In genomic region chr5:57717906-57718875, GRCm38 (mm10) we compare ENCODE assay signal across 8 mouse cellular contexts. TPM values are rescaled to one million over a fixed set of nuclear protein-coding genes. Genes with fewer than 3 reads are reported as not detected.
A peak's percentile ranks its signal among the peaks of the same experiment; 100 is the strongest.
DNase-seq lines count a peak whose midpoint lies in the region; ATAC-seq and TF ChIP-seq lines count a peak whose summit lies in the region.

Gene Pcdh7, plus strand, starts transcription at chr5:57717967.

- TF ChIP-seq POLR2A in brain, embryonic 14.5 days (IDR thresholded peaks at IDR 0.05; ENCODE audit: borderline replicate concordance, extremely low read depth, insufficient read depth, insufficient read length, poor library complexity, severe bottlenecking) = peak; percentile 35; the same call in 1 of the 2 replicates

- H3K9ac ChIP-seq in kidney, postnatal 0 days (ENCODE audit: low read depth, low read length) = peak within 1 kb of the TSS; percentile 60
- peak within 1 kb of the TSS; percentile 72 for H3K9ac ChIP-seq in liver, embryonic 13.5 days
- H3K9ac ChIP-seq in neural tube, embryonic 12.5 days = peak within 1 kb of the TSS; percentile 71

- H3K4me1 ChIP-seq in heart, embryonic 10.5 days = 0 out of 2 replicates have a peak, but pooled peaks cover 4% of the 10 kb centered on the region
- H3K4me1 ChIP-seq in kidney, postnatal 0 days (replicated peaks; ENCODE audit: insufficient read depth, low read length) = peaks cover 12% of the 10 kb centered on the region; the same call in 1 of the 2 replicates
- peaks cover 66% of the 10 kb centered on the region for H3K4me1 ChIP-seq in liver, embryonic 13.5 days (replicated peaks)
- H3K4me1 ChIP-seq in neural tube, embryonic 12.5 days = peaks cover 19% of the 10 kb centered on the region; the same call in 1 of the 2 replicates

- H3K4me2 ChIP-seq in kidney, postnatal 0 days (ENCODE audit: low read length) = peak within 1 kb of the TSS; percentile 82
- peak within 1 kb of the TSS; percentile 96 for H3K4me2 ChIP-seq in liver, embryonic 13.5 days
- peak within 1 kb of the TSS; percentile 87 for H3K4me2 ChIP-seq in neural tube, embryonic 12.5 days (replicated peaks)

- H3K27ac ChIP-seq in heart, embryonic 10.5 days = peak within 1 kb of the TSS; percentile 96
- H3K27ac ChIP-seq in kidney, postnatal 0 days = peak within 1 kb of the TSS; percentile 72
- H3K27ac ChIP-seq in liver, embryonic 13.5 days = peak within 1 kb of the TSS; percentile 29; the same call in 1 of the 2 replicates
- peak within 1 kb of the TSS; percentile 59; the same call in 1 of the 2 replicates for H3K27ac ChIP-seq in neural tube, embryonic 12.5 days

- ATAC-seq in erythroid progenitor cell, adult 5-6 weeks (replicated peaks; ENCODE audit: low FRiP score, poor library complexity, severe bottlenecking) = 0 out of 2 replicates have a peak, but pooled peaks have one; percentile 13
- ATAC-seq in kidney, postnatal 0 days (replicated peaks; ENCODE audit: low FRiP score, low read depth) = 0 out of 2 replicates have a peak, but pooled peaks have one; percentile 14
- peak; percentile 17 for ATAC-seq in liver, embryonic 13.5 days (ENCODE audit: low read depth)
- peak; percentile 25 for ATAC-seq in neural tube, embryonic 12.5 days (ENCODE audit: low FRiP score, low read depth)

- under 1% methylated on average over 70 of the region's 70 CpGs for WGBS in heart, embryonic 10.5 days
- WGBS in kidney, postnatal 0 days = under 1% methylated on average over 70 of the region's 70 CpGs
- under 1% methylated on average over 70 of the region's 70 CpGs for WGBS in liver, embryonic 13.5 days (ENCODE audit: insufficient replicate concordance)
- under 1% methylated on average over 70 of the region's 70 CpGs for WGBS in neural tube, embryonic 12.5 days

- H3K4me3 ChIP-seq in heart, embryonic 10.5 days = peak within 1 kb of the TSS; percentile 85
- H3K4me3 ChIP-seq in kidney, postnatal 0 days (replicated peaks; ENCODE audit: low read depth, low read length) = peak within 1 kb of the TSS; percentile 66
- H3K4me3 ChIP-seq in liver, embryonic 13.5 days (replicated peaks) = peak within 1 kb of the TSS; percentile 67
- H3K4me3 ChIP-seq in neural tube, embryonic 12.5 days = peak within 1 kb of the TSS; percentile 63

- H3K9me3 ChIP-seq in heart, embryonic 10.5 days = no peaks in the 10 kb centered on the region
- H3K9me3 ChIP-seq in kidney, postnatal 0 days (replicated peaks; ENCODE audit: low read length) = no peaks in the 10 kb centered on the region
- H3K9me3 ChIP-seq in liver, embryonic 13.5 days (replicated peaks) = no peaks in the 10 kb centered on the region
- H3K9me3 ChIP-seq in neural tube, embryonic 12.5 days = no peaks in the 10 kb centered on the region

- TF ChIP-seq CTCF in brain, embryonic 14.5 days (IDR thresholded peaks at IDR 0.05; ENCODE audit: borderline replicate concordance, extremely low read depth, insufficient read depth, insufficient read length) = no peak
- TF ChIP-seq CTCF in kidney, postnatal 0 days (IDR thresholded peaks at IDR 0.05; ENCODE audit: low read depth) = no peak

- H3K27me3 ChIP-seq in heart, embryonic 10.5 days (ENCODE audit: insufficient read depth, poor library complexity, severe bottlenecking) = no peaks in the 10 kb centered on the region
- H3K27me3 ChIP-seq in kidney, postnatal 0 days (ENCODE audit: insufficient read depth, low read length) = peaks cover 17% of the 10 kb centered on the region; the same call in 1 of the 2 replicates
- H3K27me3 ChIP-seq in liver, embryonic 13.5 days = peaks cover 76% of the 10 kb centered on the region
- peaks cover 24% of the 10 kb centered on the region; the same call in 1 of the 2 replicates for H3K27me3 ChIP-seq in neural tube, embryonic 12.5 days (replicated peaks)

- H3K36me3 ChIP-seq in heart, embryonic 10.5 days = peaks cover 7% of the 10 kb centered on the region; the same call in 1 of the 2 replicates
- H3K36me3 ChIP-seq in kidney, postnatal 0 days (ENCODE audit: insufficient read depth, low read length) = no peaks in the 10 kb centered on the region
- no peaks in the 10 kb centered on the region for H3K36me3 ChIP-seq in liver, embryonic 13.5 days
- no peaks in the 10 kb centered on the region for H3K36me3 ChIP-seq in neural tube, embryonic 12.5 days

- peak; percentile 84 for DNase-seq in 3T3-L1 (ENCODE audit: low read depth, low spot score)
- peak; percentile 91 for DNase-seq in brain, embryonic 14.5 days (ENCODE audit: low read depth)
- DNase-seq in heart, embryonic 10.5 days (ENCODE audit: low spot score) = peak; percentile 79
- peak; percentile 78 for DNase-seq in kidney, postnatal 0 days (ENCODE audit: low spot score)
- DNase-seq in liver, embryonic 13.5 days = peak; percentile 23
- peak; percentile 23 for DNase-seq in thymus, postnatal 14 days

RNA-seq across cellular contexts. Expression of gene Pcdh7, which starts in this region (rescaled TPM):
- polyA plus RNA-seq in brain, embryonic 14.5 days (2012; rRNA removed) = 10.0 and 25.8 TPM in 2 replicates
- not detected in 2 replicates for total RNA-seq in erythroid progenitor cell, adult 5-6 weeks (2015; ENCODE audit: low replicate concordance)
- 1.8 TPM in 1 of 2 replicates, not detected in the other for total RNA-seq in erythroid progenitor cell, adult 5-6 weeks (2017; ENCODE audit: low replicate concordance)
- 20.6 and 23.9 TPM in 2 replicates for polyA plus RNA-seq in heart, embryonic 10.5 days (2016; fragmentation: Nextera tagmentation; extraction: Ambion mirVana)
- polyA plus RNA-seq in kidney, postnatal 0 days (2015; fragmentation: Nextera tagmentation; extraction: Ambion mirVana) = 3.5 and 3.6 TPM in 2 replicates
- 0.75 and 0.76 TPM in 2 replicates for polyA plus RNA-seq in liver, embryonic 13.5 days (2015; fragmentation: Nextera tagmentation; extraction: Ambion mirVana)
- polyA plus RNA-seq in neural tube, embryonic 12.5 days (2016; fragmentation: Nextera tagmentation; extraction: Ambion mirVana) = 16.0 and 17.2 TPM in 2 replicates

Comparison
In these comparisons a context has a peak if more than half of its experiments do, and no peak if none do; other contexts are left out.
1. Peak in every context shown above with its lines: DNase-seq, ATAC-seq, H3K4me3 ChIP-seq and H3K27ac ChIP-seq.
2. Peak in DNase-seq, ATAC-seq, H3K4me3 ChIP-seq, H3K27ac ChIP-seq, H3K9ac ChIP-seq and H3K4me2 ChIP-seq in liver, embryonic 13.5 days; RNA of the gene not detected or under 1 TPM.
3. DNase-seq: peak in every context shown above with its lines; median percentile 91 in brain, embryonic 14.5 days; 84 in 3T3-L1; 79 in heart, embryonic 10.5 days; 78 in kidney, postnatal 0 days; 23 in liver, embryonic 13.5 days; 23 in thymus, postnatal 14 days.
4. H3K27ac ChIP-seq: peak in every context shown above with its lines; median percentile 96 in heart, embryonic 10.5 days; 72 in kidney, postnatal 0 days; 59 in neural tube, embryonic 12.5 days; 29 in liver, embryonic 13.5 days.